Mouse (Mus musculus): Measurements from ENCODE around the gene Rras. TPM values are rescaled to one million over a fixed set of nuclear protein-coding genes. Genes with fewer than 3 reads are reported as not detected.

The Rras gene
- polyA plus RNA-seq, 1 experiment from 2014 or later, result 74.4 TPM

DNA sequence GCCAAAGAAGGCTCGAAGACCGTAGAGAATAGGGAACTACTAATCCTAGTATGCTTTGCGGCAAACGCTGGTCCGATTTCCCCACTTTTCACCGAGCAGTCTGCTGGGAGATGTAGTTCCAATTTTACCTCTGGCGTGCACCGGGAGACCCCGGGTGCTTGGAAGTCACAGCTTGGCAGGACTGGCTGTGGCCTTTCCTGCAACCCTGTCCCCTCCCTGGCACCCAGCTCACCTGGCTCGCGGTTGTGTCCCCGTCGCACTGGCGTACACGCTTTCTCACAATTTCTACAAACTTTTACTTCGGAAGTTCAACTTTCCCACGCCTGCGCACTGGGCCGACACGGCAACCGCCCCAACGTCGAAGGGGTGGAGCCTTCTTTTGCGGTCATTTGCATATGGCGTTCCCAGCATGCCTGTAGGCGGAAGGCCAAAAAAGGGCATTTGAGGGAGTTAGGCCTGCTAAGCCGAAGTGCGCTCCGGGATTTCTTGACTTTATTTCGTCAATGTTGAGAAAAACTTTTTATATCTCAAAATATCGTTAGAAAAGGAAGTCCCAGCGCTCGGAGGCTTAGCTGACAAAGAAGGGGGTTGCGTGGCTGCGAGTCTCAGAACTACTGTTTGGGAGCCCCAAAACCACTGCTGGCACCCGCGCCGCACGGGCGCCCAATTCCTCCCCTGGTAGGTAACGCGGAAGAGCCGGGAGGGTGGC is 20.4 kb upstream of the Rras start, which contains the start of gene Irf3:
TSS of gene Irf3 (plus strand) at position 418 of the 709 bp plus-strand sequence.
- peaks cover 27% of the 10 kb centered on the region for H3K4me1 ChIP-seq (ENCODE audit: control insufficient read depth, insufficient read depth, low read length)
- peak within 1 kb of the TSS; percentile 97 for H3K4me2 ChIP-seq
- H3K27me3 ChIP-seq (ENCODE audit: control insufficient read depth, insufficient read depth, low read length), result no peaks in the 10 kb centered on the region
- peak within 1 kb of the TSS; percentile 89 for H3K9ac ChIP-seq (ENCODE audit: low read depth, low read length)
- peaks cover 32% of the 10 kb centered on the region for H3K36me3 ChIP-seq (ENCODE audit: control insufficient read depth, insufficient read depth, low read length)
- peak; percentile 82 for ATAC-seq (replicated peaks; ENCODE audit: insufficient number of reproducible peaks, low FRiP score, low TSS enrichment)
- H3K27ac ChIP-seq (ENCODE audit: low read depth, low read length), result peak within 1 kb of the TSS; percentile 86
- whole genome bisulfite sequencing (ENCODE audit: insufficient replicate concordance), result under 1% methylated on average over 43 of the region's 43 CpGs
- no peaks in the 10 kb centered on the region for H3K9me3 ChIP-seq (replicated peaks; ENCODE audit: control insufficient read depth, low read length)
- peak within 1 kb of the TSS; percentile 71 for H3K4me3 ChIP-seq (ENCODE audit: low read depth, low read length)

- Histone ChIP-seq H3K4me2 (peak overlapping the region; percentile 97), H3K36me3 (ENCODE audit: control insufficient read depth, insufficient read depth, low read length) (peaks cover 35% of the 10 kb centered on the region), H3K27me3 (ENCODE audit: control insufficient read depth, insufficient read depth, low read length) (no peaks in the 10 kb centered on the region), H3K9me3 (replicated peaks; ENCODE audit: control insufficient read depth, low read length) (no peaks in the 10 kb centered on the region), H3K9ac (ENCODE audit: low read depth, low read length) (peak overlapping the region; percentile 89), H3K4me3 (ENCODE audit: low read depth, low read length) (peak overlapping the region; percentile 71), H3K27ac (ENCODE audit: low read depth, low read length) (peak overlapping the region; percentile 86), H3K4me1 (ENCODE audit: control insufficient read depth, insufficient read depth, low read length) (peaks cover 27% of the 10 kb centered on the region)
- WGBS (ENCODE audit: insufficient replicate concordance), result 3% methylated on average over 15 of the region's 15 CpGs
- ATAC-seq (replicated peaks; ENCODE audit: insufficient number of reproducible peaks, low FRiP score, low TSS enrichment), result no peak
Measured at GRCm38 (mm10) chr7:44997940-44998428, 19.8 kb upstream of the Rras start.

- H3K27me3 ChIP-seq (ENCODE audit: control insufficient read depth, insufficient read depth, low read length), result no peaks in the 10 kb centered on the region
- peak within 1 kb of the TSS; percentile 97 for H3K4me2 ChIP-seq
- ATAC-seq (replicated peaks; ENCODE audit: insufficient number of reproducible peaks, low FRiP score, low TSS enrichment), result no peak
- H3K27ac ChIP-seq (ENCODE audit: low read depth, low read length), result peak within 1 kb of the TSS; percentile 86
- 2% methylated on average over 18 of the region's 18 CpGs for WGBS (ENCODE audit: insufficient replicate concordance)
- H3K9ac ChIP-seq (ENCODE audit: low read depth, low read length), result peak within 1 kb of the TSS; percentile 89
- H3K36me3 ChIP-seq (ENCODE audit: control insufficient read depth, insufficient read depth, low read length), result peaks cover 37% of the 10 kb centered on the region
- H3K9me3 ChIP-seq (replicated peaks; ENCODE audit: control insufficient read depth, low read length), result no peaks in the 10 kb centered on the region
- H3K4me1 ChIP-seq (ENCODE audit: control insufficient read depth, insufficient read depth, low read length), result peaks cover 27% of the 10 kb centered on the region
- H3K4me3 ChIP-seq (ENCODE audit: low read depth, low read length), result peak within 1 kb of the TSS; percentile 71
Measured at GRCm38 (mm10) chr7:44998501-44998955, 19.2 kb upstream of the Rras start, which contains the start of gene Bcl2l12. Gene Bcl2l12 (minus strand): TSS chr7:44998712.

- Histone ChIP-seq H3K36me3 (ENCODE audit: control insufficient read depth, insufficient read depth, low read length) (peaks cover 34% of the 10 kb centered on the region), H3K9ac (ENCODE audit: low read depth, low read length) (no peak overlapping the region), H3K9me3 (replicated peaks; ENCODE audit: control insufficient read depth, low read length) (no peaks in the 10 kb centered on the region), H3K4me3 (ENCODE audit: low read depth, low read length) (no peak overlapping the region), H3K27ac (ENCODE audit: low read depth, low read length) (no peak overlapping the region), H3K4me2 (peak overlapping the region; percentile 97), H3K4me1 (ENCODE audit: control insufficient read depth, insufficient read depth, low read length) (peaks cover 27% of the 10 kb centered on the region), H3K27me3 (ENCODE audit: control insufficient read depth, insufficient read depth, low read length) (no peaks in the 10 kb centered on the region)
- ATAC-seq (replicated peaks; ENCODE audit: insufficient number of reproducible peaks, low FRiP score, low TSS enrichment), result no peak
- 71% methylated on average over 11 of the region's 11 CpGs for WGBS (ENCODE audit: insufficient replicate concordance)
Measured at GRCm38 (mm10) chr7:44999753-45000152, 18.0 kb upstream of the Rras start.

DNA sequence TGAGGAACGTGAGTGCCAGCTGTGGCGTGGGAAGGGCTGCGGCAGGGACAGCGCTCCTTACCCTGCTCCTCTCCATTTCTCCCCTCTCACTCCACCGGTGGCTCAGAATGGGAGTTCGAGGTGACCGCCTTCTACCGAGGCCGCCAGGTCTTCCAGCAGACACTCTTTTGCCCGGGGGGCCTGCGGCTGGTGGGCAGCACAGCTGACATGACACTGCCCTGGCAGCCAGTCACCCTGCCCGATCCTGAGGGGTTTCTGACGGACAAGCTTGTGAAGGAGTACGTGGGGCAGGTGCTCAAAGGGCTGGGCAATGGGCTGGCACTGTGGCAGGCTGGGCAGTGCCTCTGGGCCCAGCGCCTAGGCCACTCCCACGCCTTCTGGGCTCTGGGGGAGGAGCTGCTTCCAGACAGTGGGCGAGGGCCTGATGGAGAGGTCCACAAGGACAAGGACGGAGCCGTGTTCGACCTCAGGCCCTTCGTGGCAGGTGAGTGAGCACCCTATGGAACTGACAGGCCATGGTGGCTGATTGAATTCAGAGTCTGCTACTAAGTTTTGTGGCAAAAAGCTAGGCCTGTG is 17.1 kb upstream of the Rras start:
- peaks cover 27% of the 10 kb centered on the region for H3K4me1 ChIP-seq (ENCODE audit: control insufficient read depth, insufficient read depth, low read length)
- no peaks in the 10 kb centered on the region for H3K27me3 ChIP-seq (ENCODE audit: control insufficient read depth, insufficient read depth, low read length)
- ATAC-seq (replicated peaks; ENCODE audit: insufficient number of reproducible peaks, low FRiP score, low TSS enrichment), result no peak
- peaks cover 35% of the 10 kb centered on the region for H3K36me3 ChIP-seq (ENCODE audit: control insufficient read depth, insufficient read depth, low read length)
- H3K4me3 ChIP-seq (ENCODE audit: low read depth, low read length), result no peak overlapping the region
- 85% methylated on average over 21 of the region's 21 CpGs for WGBS (ENCODE audit: insufficient replicate concordance)
- H3K9me3 ChIP-seq (replicated peaks; ENCODE audit: control insufficient read depth, low read length), result no peaks in the 10 kb centered on the region
- no peak overlapping the region; the same call in 1 of the 2 replicates for H3K27ac ChIP-seq (ENCODE audit: low read depth, low read length)
- H3K4me2 ChIP-seq, result no peak overlapping the region
- no peak overlapping the region for H3K9ac ChIP-seq (ENCODE audit: low read depth, low read length)

- Histone ChIP-seq H3K9ac (ENCODE audit: low read depth, low read length) (no peak overlapping the region), H3K4me2 (no peak overlapping the region), H3K4me3 (ENCODE audit: low read depth, low read length) (no peak overlapping the region), H3K27ac (ENCODE audit: low read depth, low read length) (no peak overlapping the region), H3K4me1 (ENCODE audit: control insufficient read depth, insufficient read depth, low read length) (peaks cover 19% of the 10 kb centered on the region), H3K9me3 (replicated peaks; ENCODE audit: control insufficient read depth, low read length) (no peaks in the 10 kb centered on the region), H3K36me3 (ENCODE audit: control insufficient read depth, insufficient read depth, low read length) (peaks cover 52% of the 10 kb centered on the region), H3K27me3 (ENCODE audit: control insufficient read depth, insufficient read depth, low read length) (no peaks in the 10 kb centered on the region)
- WGBS (ENCODE audit: insufficient replicate concordance), result 91% methylated on average over 7 of the region's 7 CpGs
- no peak for ATAC-seq (replicated peaks; ENCODE audit: insufficient number of reproducible peaks, low FRiP score, low TSS enrichment)
Measured at GRCm38 (mm10) chr7:45002440-45002839, 15.3 kb upstream of the Rras start.

DNA sequence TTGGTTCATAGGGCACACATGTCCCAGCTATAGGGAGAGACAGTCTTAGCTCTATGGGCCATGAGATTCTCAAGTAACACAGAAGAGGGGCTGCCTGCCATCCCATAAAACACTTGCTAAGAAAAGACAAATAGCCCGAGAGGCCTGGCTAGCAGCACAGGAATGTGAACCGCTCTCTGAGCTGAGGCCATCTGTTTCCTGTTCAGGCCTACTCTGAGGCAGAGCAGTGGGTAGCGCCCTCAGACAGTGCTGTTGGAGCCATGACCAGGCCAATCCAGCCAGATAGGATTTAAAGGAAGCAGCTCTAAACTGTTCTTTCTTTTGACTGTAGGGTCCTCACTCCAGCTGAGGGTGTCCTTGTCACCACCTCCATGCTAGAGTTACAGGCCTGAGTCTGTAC is 13.2 kb upstream of the Rras start:
- H3K27ac ChIP-seq (ENCODE audit: low read depth, low read length), result peak overlapping the region; percentile 47; the same call in 1 of the 2 replicates
- ATAC-seq (replicated peaks; ENCODE audit: insufficient number of reproducible peaks, low FRiP score, low TSS enrichment), result no peak

GRCm38 (mm10) chr7:45005321-45005992 is 12.3 kb upstream of the Rras start:
- Histone ChIP-seq H3K27me3 (ENCODE audit: control insufficient read depth, insufficient read depth, low read length) (no peaks in the 10 kb centered on the region), H3K4me3 (ENCODE audit: low read depth, low read length) (no peak overlapping the region), H3K4me1 (ENCODE audit: control insufficient read depth, insufficient read depth, low read length) (0 out of 2 replicates have a peak, but pooled peaks cover 2% of the 10 kb centered on the region), H3K36me3 (ENCODE audit: control insufficient read depth, insufficient read depth, low read length) (peaks cover 73% of the 10 kb centered on the region), H3K9me3 (replicated peaks; ENCODE audit: control insufficient read depth, low read length) (no peaks in the 10 kb centered on the region), H3K27ac (ENCODE audit: low read depth, low read length) (no peak overlapping the region), H3K4me2 (no peak overlapping the region), H3K9ac (ENCODE audit: low read depth, low read length) (no peak overlapping the region)
- ATAC-seq (replicated peaks; ENCODE audit: insufficient number of reproducible peaks, low FRiP score, low TSS enrichment), result no peak
- 89% methylated on average over 6 of the region's 6 CpGs for WGBS (ENCODE audit: insufficient replicate concordance)

More for the DNA sequence above, 13.2 kb upstream of the Rras start:
- 64% methylated on average over 3 of the region's 3 CpGs for WGBS (ENCODE audit: insufficient replicate concordance)
- Histone ChIP-seq H3K27me3 (ENCODE audit: control insufficient read depth, insufficient read depth, low read length) (no peaks in the 10 kb centered on the region), H3K36me3 (ENCODE audit: control insufficient read depth, insufficient read depth, low read length) (peaks cover 67% of the 10 kb centered on the region), H3K9me3 (replicated peaks; ENCODE audit: control insufficient read depth, low read length) (no peaks in the 10 kb centered on the region), H3K4me3 (ENCODE audit: low read depth, low read length) (no peak overlapping the region), H3K9ac (ENCODE audit: low read depth, low read length) (no peak overlapping the region), H3K4me2 (no peak overlapping the region), H3K4me1 (ENCODE audit: control insufficient read depth, insufficient read depth, low read length) (peaks cover 7% of the 10 kb centered on the region)
